Mouse (Mus musculus) T-cell, adult 2 months (primary cell): ENCODE measurements around the gene Rere.
A peak's percentile ranks its signal among the peaks of the same experiment; 100 is the strongest.
"Not testable (repeated sequence)": the region's sequence is repeated elsewhere in the genome, so short reads cannot be mapped to it uniquely, and the experiment has no call there.

Experiments used
- DNase-seq: peaks from one replicate; pipeline ENCODE4 v3.0.0; 2022; ENCODE audit warnings: low spot score

The Rere gene

DNA sequence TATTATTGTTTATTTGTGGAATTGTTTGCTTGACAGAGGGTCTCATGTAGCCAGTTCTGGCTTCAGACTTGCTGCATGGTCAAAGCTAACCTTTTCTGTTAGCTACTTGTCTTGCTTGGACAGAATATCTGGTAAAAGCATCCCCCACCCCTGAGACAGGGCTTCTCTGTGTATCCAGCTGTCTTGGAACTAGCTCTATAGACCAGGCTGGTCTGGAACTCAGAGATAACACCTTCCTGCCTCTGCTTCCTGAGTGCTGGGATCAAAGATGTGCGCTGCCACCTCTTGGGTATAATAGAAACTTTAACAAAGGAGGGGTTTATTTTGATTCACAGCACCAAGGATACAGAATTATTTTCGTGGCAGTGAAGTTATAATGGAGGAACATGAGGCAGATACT, 304.4 kb downstream of the Rere start:
- DNase-seq: no peak

- no peak for DNase-seq
Observed at GRCm38 (mm10) chr4:150586275-150586674, 304.8 kb downstream of the Rere start.

DNA sequence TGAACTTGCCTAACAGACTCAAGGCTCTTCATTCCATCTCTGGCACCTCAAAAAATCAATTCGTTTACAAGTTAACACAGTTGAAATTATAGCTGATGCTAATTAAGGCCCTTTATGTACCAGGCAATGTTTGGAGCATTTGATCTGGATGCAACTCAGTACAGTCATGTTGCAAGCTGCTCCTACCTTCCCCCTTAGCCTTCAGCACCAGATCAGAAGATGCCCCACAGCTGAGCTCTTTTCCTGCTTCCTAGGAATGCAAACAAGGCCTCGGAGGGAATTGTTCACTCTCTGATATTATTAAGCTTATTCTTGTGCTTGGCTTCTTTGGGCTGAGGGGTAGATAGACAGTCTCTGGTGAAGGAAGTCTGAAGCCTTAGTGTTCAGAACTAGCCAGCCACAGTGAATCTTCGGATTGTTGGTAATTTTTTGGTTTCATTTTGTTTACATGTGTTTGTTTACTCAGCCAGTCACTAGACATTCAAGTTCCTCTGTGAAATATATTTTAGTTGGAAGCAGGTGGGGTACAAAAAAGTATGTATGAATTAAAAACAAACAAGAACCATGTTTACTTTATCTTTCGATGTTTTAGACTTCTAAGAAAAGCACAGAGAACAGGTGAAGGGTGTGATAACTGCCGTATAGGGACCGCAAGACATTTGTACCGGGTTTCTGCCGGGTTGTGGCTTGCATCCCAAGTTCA, 306.3 kb downstream of the Rere start:
- DNase-seq: no peak

DNA sequence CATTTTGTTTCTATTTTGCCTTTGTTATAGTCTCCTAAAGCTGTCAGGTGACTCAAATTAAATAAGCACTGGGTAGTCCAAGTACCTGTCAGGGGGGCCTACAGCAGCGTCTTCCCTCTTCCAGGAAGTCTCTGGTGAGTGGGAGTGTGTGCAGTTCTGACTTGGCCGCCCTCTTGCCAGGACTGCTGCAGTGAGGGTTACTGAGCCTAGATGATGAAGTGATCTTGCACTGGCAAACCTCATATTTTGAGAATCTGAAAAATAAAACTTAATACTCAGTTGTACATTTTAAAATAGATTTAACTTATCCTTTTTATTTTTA, 306.8 kb downstream of the Rere start:
- peak; percentile 16 for DNase-seq

DNA sequence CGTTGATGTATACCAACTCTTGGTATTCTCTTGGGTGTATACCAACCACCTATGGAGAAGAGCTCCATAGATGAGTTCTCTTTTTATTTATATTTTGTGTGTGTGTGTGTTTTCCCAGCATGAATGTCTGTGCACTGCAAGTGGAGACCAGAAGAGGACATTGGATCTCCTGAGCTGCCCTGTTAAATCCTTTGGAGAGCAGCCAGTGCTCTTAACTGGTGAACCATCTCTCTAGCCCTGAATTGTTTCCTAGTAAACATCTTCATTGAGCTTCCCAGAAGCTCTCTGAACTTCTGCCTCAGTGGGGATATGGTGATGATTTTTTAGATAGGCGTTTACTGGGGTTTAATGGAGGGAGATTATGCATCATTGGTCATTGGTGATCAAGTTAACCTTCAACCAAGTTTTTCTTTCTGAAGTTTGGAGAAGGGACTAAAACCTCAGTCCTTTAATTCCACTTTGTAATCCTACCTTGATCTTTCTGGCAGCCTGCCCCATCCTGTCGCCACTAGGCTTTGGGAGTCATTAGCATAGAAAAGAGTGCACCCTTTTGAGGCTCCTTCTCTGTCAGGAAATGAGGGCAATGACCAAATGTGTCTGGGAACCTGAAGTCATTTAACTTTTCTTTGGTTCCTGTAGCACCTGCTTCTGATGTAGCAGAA, 309.3 kb downstream of the Rere start:
- no peak for DNase-seq

DNA sequence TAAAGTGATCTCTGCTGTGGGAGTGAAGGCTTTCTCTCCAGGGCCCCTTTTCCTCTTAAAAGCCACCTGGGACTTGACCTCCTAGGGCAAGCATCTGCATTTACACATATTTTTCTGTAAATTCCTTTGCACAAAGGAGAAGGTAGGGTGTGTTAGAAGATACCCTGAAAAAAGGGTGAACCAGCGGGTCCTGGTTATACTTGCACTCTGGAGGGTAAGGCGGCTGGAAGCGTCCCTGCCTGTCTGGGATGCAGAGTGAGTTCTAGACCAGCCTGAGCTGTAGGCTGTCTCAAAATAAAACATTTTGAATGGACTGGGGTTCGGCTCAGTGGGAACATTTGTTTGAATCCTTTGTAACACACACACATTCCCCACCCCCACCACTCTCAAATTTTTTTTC, 310.2 kb downstream of the Rere start:
- no peak for DNase-seq

DNA sequence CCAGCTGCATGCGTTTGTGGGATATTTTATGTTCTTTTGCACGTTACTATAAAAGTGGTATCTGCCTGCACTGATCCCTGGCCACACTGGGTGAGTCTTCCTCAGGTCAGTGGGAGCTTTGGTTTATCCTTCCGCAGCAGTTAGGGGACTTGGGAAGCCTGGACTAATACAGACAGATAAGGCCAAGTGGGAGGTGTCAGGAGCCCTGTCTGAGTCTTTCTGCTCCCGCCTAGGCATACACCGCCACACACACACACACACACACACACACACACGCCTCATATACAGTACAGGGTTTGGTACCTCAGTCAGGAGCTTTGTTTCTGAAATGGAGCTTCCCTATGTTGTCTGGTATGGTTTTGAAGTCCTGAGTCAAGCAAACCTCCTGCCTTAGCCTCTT, 310.6 kb downstream of the Rere start:
- no peak for DNase-seq

DNA sequence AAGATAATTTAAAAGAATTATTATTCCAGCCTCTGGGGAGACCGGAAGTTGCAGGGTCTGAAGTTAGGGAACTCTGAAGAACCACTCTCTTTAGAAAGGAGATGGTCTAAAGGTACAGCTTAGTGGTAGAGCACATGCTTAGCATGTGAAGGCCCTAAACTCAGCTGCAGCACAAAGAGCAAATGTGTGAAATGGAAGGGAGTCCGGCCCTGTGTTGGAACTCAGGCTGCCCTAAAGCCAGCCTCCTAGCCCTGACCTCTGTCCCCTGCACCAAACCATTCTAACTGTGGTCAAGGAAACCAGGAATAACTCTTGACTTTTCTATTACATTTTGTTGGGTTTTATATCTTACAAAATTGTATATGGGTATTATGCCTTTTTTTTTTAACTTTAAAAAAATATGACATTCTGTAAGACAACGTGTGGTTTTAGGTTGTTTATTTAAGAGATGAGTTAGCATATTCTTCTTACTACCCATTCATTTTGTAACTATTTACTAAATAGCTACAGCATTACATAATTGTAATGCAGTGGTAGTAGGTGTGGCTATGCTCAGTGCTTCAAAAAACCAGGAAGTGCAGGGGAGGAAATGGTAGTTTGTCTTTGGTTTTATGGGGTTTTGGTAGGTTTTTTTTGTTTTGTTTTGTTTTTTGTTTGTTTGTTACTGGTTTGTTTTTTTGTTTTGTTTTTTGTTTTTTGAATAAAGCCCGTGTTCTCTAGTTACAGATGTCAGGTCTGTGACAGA, 312.2 kb downstream of the Rere start:
- no peak for DNase-seq

DNA sequence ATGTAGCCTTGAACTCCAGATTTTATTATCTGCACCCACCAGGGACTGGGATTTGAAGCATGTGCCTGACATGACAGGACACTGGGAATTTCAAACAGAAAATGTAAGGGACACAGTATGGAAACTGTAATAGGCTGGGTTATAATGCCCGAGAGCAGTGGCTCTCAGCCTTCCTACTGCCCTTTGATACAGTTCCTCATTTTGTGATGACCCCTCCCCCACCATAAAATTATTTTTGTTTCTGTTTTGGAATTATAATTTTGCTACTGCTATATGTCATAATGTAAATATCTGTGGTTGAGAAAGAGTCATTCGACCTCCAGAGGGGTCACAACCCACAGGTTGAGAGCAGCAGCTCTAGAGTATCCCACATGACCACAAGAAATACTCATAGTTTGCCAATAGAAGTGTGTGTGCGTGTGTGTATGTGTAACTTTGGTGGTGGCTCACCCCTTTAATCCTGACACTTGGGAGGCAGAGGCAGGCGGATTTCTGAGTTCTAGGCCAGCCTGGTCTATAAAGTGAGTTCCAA, 312.9 kb downstream of the Rere start:
- no peak for DNase-seq

- DNase-seq: no peak
Observed at GRCm38 (mm10) chr4:150595071-150595470, 313.6 kb downstream of the Rere start.

DNA sequence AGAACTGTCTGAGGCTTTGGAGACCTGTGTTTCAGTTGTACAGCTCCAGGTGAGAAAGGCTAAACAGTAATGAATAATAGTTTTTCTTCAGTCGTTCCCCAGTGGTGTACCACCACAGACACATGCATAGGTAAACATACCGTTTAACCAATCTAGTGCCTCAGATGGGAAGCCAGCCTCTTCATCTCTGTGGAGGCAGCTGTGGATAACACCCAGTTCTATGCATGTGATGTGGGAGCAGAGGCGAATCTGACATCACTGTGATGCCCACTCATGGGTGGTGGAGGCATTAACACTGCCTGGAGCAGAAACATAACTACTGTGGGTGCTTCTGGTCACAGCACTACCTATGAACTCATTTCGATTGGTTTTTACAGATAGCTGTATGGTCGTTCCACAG, 314.5 kb downstream of the Rere start:
- DNase-seq: peak; percentile 40

DNA sequence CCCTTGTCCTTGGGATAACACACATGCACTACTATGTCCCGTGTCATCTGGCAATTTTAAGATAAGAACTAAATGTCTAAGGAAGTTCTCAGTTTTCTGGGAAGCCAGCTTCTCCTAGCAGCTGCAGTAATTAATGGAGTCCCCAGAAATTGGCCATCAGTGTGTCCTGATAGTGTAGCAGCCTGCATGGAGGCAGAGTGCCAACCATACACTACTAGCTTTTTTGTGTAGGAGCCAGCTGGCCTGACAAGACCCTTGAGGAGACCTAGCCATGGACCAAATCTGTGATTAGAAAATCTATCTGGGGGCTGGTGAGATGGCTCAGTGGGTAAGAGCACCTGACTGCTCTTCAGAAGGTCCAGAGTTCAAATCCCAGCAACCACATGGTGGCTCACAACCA, 317.2 kb downstream of the Rere start:
- DNase-seq: no peak

DNA sequence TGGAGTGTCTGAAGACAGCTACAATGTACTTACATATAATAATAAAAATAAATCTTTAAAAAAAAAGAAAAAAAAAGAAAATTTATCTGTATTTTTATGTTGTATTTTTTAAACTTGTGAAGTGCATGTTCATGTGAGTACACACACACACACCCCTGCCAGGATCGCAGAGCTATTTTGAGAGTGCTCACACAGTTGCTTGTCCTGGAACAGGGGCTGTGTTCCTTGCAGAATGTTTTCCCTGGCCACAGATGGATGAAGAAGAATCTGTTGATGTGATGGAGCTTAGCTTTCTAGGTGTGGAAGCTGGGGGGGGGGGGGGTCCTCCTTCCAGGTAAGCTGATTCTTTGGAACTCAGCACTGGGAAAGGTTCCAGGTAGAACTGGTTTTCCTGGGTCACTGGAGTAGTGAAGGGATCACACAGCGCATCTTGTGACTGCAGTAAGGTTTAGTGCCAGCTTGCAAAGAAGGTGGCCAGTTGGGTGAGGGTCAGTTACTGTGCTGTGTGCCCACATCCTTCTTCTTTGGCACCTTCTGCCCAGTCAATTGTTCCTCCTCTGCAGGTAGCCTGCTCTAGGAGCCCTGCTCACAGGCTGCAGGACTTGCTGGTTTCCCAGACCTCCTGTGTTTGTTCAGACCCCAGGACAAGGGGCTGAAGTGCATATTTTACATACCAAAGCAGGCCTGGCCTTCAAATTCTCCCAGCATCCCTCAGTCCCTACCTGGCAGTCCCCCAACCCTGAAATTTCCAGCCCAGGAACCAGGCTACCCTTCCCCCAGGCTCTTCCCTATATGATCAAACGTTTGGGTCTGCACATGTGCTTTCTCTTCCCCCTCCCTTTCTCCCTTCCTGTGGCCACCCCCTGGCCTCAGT, 317.9 kb downstream of the Rere start:
- DNase-seq: no peak

DNA sequence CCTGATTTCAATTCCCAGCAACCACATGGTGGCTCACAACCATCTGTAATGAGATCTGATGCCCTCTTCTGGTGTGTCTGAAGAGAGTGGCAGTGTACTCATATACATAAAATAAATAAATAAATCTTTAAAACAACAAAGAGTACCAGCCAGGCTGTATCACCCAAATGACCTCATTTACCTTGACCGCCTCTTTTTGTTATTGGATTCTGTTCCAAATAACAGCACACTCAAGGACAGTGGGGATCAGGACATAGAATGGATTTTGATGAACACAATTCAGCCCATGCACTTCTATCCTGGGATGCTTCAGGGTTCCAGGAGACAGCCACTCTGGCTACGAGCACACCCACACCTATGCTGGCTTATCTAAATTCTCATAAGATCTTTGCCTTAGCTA, 319.1 kb downstream of the Rere start:
- DNase-seq: not testable (repeated sequence)

GRCm38 (mm10) chr4:150601489-150601888, 320.0 kb downstream of the Rere start:
- no peak for DNase-seq

DNA sequence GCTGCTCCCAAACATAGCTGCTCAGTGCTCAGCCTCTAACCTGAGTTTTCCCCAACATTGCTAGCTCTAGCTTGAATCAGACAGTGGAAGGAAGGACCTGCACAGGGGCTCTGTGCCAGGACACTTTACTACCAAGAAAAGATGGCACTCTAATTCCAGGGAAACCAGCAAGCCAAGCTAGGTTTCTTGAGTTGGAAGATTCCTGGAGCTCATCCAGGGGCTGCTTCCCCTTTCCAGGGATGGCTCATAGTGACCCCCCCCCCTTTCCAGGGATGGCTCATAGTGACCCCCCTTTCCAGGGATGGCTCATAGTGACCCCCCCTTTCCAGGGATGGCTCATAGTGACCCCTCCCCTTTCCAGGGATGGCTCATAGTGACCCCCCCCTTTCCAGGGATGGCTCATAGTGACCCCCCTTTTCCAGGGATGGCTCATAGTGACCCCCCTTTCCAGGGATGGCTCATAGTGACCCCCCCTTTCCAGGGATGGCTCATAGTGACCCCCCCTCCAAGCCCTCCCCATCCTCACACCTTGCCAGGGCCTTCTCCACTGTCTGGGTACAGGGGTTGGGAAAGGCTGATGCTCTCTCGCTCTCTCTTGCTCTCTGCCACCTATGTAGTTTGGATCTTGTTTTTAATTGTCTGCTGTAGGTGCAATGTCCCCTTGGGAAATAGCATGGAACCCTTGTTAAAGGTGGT, 322.1 kb downstream of the Rere start:
- no peak for DNase-seq

- DNase-seq: no peak
Observed at GRCm38 (mm10) chr4:150605804-150606203, 324.4 kb downstream of the Rere start.

DNA sequence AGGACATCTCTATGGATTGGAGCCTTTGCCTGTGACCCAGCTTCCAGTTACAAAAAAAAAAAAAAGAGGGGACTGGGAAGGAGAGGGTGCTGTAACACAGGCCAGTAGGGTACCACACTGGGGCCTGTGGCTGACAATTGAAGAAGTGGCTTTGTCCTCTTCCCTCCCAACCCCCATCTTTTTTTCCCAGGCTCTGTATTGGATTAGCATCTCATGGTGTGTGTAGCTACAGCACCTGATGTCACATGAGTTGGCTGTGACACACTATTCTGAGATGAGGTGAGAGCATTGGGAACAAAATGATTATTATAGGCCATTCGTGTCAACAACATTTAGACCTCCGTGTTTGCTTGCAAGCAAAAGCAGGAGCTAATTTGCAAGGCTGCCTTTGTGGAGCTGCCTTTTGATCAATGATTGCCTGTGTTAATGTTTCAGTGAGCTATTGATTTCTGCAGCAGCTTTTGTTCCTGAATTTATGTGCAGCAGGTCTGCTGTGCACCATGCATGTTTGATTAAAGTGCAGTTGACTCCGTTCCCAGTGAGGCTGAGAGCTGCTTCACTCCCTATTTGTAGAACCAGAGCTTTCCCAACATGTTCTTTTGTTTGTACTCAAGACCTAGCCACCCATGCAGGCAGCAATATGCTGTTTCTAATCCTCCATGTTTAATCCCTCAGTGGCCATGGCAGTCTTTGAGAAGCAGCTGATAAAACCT, 325.2 kb downstream of the Rere start:
- no peak for DNase-seq

GRCm38 (mm10) chr4:150608670-150609069, 327.2 kb downstream of the Rere start:
- DNase-seq: no peak

GRCm38 (mm10) chr4:150613715-150614114, 332.3 kb downstream of the Rere start:
- no peak for DNase-seq
